Mouse (Mus musculus): ENCODE results near the gene Fchsd2. TPM values are rescaled to one million over a fixed set of nuclear protein-coding genes. Genes with fewer than 3 reads are reported as not detected.
A peak's percentile ranks its signal among the peaks of the same experiment; 100 is the strongest.

The Fchsd2 gene
- polyA plus RNA-seq, 1 experiment: 21.5 TPM

- Histone ChIP-seq H3K27me3 (ENCODE audit: control insufficient read depth, insufficient read depth, low read length) (no peaks in the 10 kb centered on the region), H3K36me3 (ENCODE audit: control insufficient read depth, insufficient read depth, low read length) (peaks cover 44% of the 10 kb centered on the region), H3K27ac (ENCODE audit: insufficient read depth, low read length) (no peak overlapping the region), H3K4me1 (ENCODE audit: control insufficient read depth, insufficient read depth, insufficient read length) (peaks cover 5% of the 10 kb centered on the region; the same call in 1 of the 2 replicates), H3K4me3 (ENCODE audit: extremely low read depth, insufficient read depth, insufficient read length) (no peak overlapping the region)
- TF ChIP-seq POLR2A (IDR thresholded peaks at IDR 0.05; ENCODE audit: low read depth, low read length) (no peak), CTCF (IDR thresholded peaks at IDR 0.05; ENCODE audit: extremely low read depth, insufficient read depth, insufficient read length, insufficient replicate concordance) (no peak)
- no peak for DNase-seq (ENCODE audit: low read depth in 1 of 2, low spot score in 2 of 2)
- 85% methylated on average over 4 of the region's 4 CpGs for WGBS
These were observed 200.9 kb downstream of the Fchsd2 start for GRCm38 (mm10) chr7:101293611-101294010.

GRCm38 (mm10) chr7:101295438-101295837, 202.8 kb downstream of the Fchsd2 start:
- peaks cover 32% of the 10 kb centered on the region for H3K36me3 ChIP-seq (ENCODE audit: control insufficient read depth, insufficient read depth, low read length)
- no peak overlapping the region for H3K27ac ChIP-seq (ENCODE audit: insufficient read depth, low read length)
- no peak for TF ChIP-seq POLR2A (IDR thresholded peaks at IDR 0.05; ENCODE audit: low read depth, low read length)
- TF ChIP-seq CTCF (IDR thresholded peaks at IDR 0.05; ENCODE audit: extremely low read depth, insufficient read depth, insufficient read length, insufficient replicate concordance): no peak
- WGBS: 96% methylated on average over 1 of the region's 1 CpGs
- no peaks in the 10 kb centered on the region for H3K27me3 ChIP-seq (ENCODE audit: control insufficient read depth, insufficient read depth, low read length)
- H3K4me3 ChIP-seq (ENCODE audit: extremely low read depth, insufficient read depth, insufficient read length): no peak overlapping the region
- DNase-seq (ENCODE audit: low read depth in 1 of 2, low spot score in 2 of 2): no peak
- H3K4me1 ChIP-seq (ENCODE audit: control insufficient read depth, insufficient read depth, insufficient read length): peaks cover 10% of the 10 kb centered on the region; the same call in 1 of the 2 replicates

- H3K4me3 ChIP-seq (ENCODE audit: extremely low read depth, insufficient read depth, insufficient read length): no peak overlapping the region
- H3K27me3 ChIP-seq (ENCODE audit: control insufficient read depth, insufficient read depth, low read length): no peaks in the 10 kb centered on the region
- DNase-seq (ENCODE audit: low read depth in 1 of 2, low spot score in 2 of 2): peak in 1 of 2 experiments; percentile 29
- H3K4me1 ChIP-seq (ENCODE audit: control insufficient read depth, insufficient read depth, insufficient read length): peaks cover 13% of the 10 kb centered on the region; the same call in 1 of the 2 replicates
- 54% methylated on average over 35 of the region's 35 CpGs for WGBS
- peaks cover 28% of the 10 kb centered on the region for H3K36me3 ChIP-seq (ENCODE audit: control insufficient read depth, insufficient read depth, low read length)
- TF ChIP-seq POLR2A (IDR thresholded peaks at IDR 0.05; ENCODE audit: low read depth, low read length) (no peak), CTCF (IDR thresholded peaks at IDR 0.05; ENCODE audit: extremely low read depth, insufficient read depth, insufficient read length, insufficient replicate concordance) (no peak)
- no peak overlapping the region for H3K27ac ChIP-seq (ENCODE audit: insufficient read depth, low read length)
These were observed 203.8 kb downstream of the Fchsd2 start for GRCm38 (mm10) chr7:101296252-101297022.

- H3K36me3 ChIP-seq (ENCODE audit: control insufficient read depth, insufficient read depth, low read length): peaks cover 22% of the 10 kb centered on the region
- DNase-seq (ENCODE audit: low read depth in 1 of 2, low spot score in 2 of 2): no peak
- no peak overlapping the region for H3K27ac ChIP-seq (ENCODE audit: insufficient read depth, low read length)
- 71% methylated on average over 8 of the region's 8 CpGs for WGBS
- H3K4me3 ChIP-seq (ENCODE audit: extremely low read depth, insufficient read depth, insufficient read length): no peak overlapping the region
- peaks cover 13% of the 10 kb centered on the region; the same call in 1 of the 2 replicates for H3K4me1 ChIP-seq (ENCODE audit: control insufficient read depth, insufficient read depth, insufficient read length)
- no peak for TF ChIP-seq CTCF (IDR thresholded peaks at IDR 0.05; ENCODE audit: extremely low read depth, insufficient read depth, insufficient read length, insufficient replicate concordance)
- TF ChIP-seq POLR2A (IDR thresholded peaks at IDR 0.05; ENCODE audit: low read depth, low read length): no peak
- no peaks in the 10 kb centered on the region for H3K27me3 ChIP-seq (ENCODE audit: control insufficient read depth, insufficient read depth, low read length)
These were observed 204.4 kb downstream of the Fchsd2 start for GRCm38 (mm10) chr7:101297023-101297405.

- no peak for DNase-seq (ENCODE audit: low read depth in 1 of 2, low spot score in 2 of 2)
- no peaks in the 10 kb centered on the region for H3K27me3 ChIP-seq (ENCODE audit: control insufficient read depth, insufficient read depth, low read length)
- 88% methylated on average over 3 of the region's 3 CpGs for WGBS
These were observed 205.7 kb downstream of the Fchsd2 start for GRCm38 (mm10) chr7:101298375-101298774.

GRCm38 (mm10) chr7:101301361-101301880, 208.8 kb downstream of the Fchsd2 start:
- peaks cover 16% of the 10 kb centered on the region; the same call in 1 of the 2 replicates for H3K4me1 ChIP-seq (ENCODE audit: control insufficient read depth, insufficient read depth, insufficient read length)
- H3K27ac ChIP-seq (ENCODE audit: insufficient read depth, low read length): peak overlapping the region; percentile 90
- DNase-seq (ENCODE audit: low read depth in 1 of 2, low spot score in 2 of 2): peak; percentile 41 to 45
- H3K4me3 ChIP-seq (ENCODE audit: extremely low read depth, insufficient read depth, insufficient read length): peak overlapping the region; percentile 79
- H3K27me3 ChIP-seq (ENCODE audit: control insufficient read depth, insufficient read depth, low read length): no peaks in the 10 kb centered on the region
- WGBS: under 1% methylated on average over 30 of the region's 30 CpGs
- peaks cover 4% of the 10 kb centered on the region for H3K36me3 ChIP-seq (ENCODE audit: control insufficient read depth, insufficient read depth, low read length)
- TF ChIP-seq CTCF (IDR thresholded peaks at IDR 0.05; ENCODE audit: extremely low read depth, insufficient read depth, insufficient read length, insufficient replicate concordance) (no peak), POLR2A (IDR thresholded peaks at IDR 0.05; ENCODE audit: low read depth, low read length) (no peak)

More at GRCm38 (mm10) chr7:101298375-101298774, 205.7 kb downstream of the Fchsd2 start:
- Histone ChIP-seq H3K4me3 (ENCODE audit: extremely low read depth, insufficient read depth, insufficient read length) (no peak overlapping the region), H3K4me1 (ENCODE audit: control insufficient read depth, insufficient read depth, insufficient read length) (peaks cover 17% of the 10 kb centered on the region; the same call in 1 of the 2 replicates), H3K36me3 (ENCODE audit: control insufficient read depth, insufficient read depth, low read length) (peaks cover 16% of the 10 kb centered on the region), H3K27ac (ENCODE audit: insufficient read depth, low read length) (no peak overlapping the region)
- TF ChIP-seq CTCF (IDR thresholded peaks at IDR 0.05; ENCODE audit: extremely low read depth, insufficient read depth, insufficient read length, insufficient replicate concordance): no peak
- no peak for TF ChIP-seq POLR2A (IDR thresholded peaks at IDR 0.05; ENCODE audit: low read depth, low read length)
